Mouse (Mus musculus) urinary bladder, postnatal 4 days (tissue): ENCODE data around the gene Cplane1.
"Not testable (repeated sequence)": the region's sequence is repeated elsewhere in the genome, so short reads cannot be mapped to it uniquely, and the experiment has no call there.

Experiments used
- DNase-seq, 2 experiments: peaks; one replicate each; pipeline ENCODE4 v3.0.0; 2021 to 2022; ENCODE audit warnings: low spot score in 2 of 2

Cplane1 gene

DNA sequence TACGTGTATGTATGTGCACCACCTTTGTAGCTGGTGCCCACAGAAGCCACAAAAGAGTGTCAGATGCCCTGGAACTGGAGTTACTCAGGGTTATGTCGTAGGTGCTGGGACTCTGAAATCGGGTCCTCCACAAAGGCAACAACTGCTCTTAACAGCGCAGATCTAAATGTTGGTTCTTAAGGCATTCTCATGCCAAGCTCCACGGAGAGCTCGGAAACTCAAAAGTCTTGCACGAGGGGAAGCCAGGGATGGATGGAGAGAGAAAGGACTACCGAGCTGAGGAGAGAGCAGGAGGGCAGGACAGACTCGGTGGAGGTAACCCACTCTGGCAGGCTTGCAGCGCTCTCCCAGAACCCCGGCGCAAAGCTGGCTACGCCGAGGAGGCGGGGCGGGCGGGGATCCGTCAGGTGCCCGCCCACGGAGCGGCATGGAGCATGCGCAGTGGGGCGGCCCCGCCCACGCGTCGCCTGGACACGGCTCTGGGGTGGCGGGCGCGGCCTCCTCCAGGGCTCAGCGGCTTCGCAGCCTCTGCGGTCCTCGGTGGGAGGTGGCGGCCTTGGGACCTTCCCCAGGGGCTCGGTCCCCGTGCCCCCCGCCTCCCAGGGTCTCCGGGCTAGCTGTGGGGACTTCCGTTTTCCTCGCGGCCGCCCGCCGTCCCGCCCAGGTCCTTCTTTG lies at the start of gene Cplane1:
Gene Cplane1 (plus strand): TSS at position 516 of the 675 bp plus-strand sequence.
- DNase-seq, result peak; percentile 91

DNA sequence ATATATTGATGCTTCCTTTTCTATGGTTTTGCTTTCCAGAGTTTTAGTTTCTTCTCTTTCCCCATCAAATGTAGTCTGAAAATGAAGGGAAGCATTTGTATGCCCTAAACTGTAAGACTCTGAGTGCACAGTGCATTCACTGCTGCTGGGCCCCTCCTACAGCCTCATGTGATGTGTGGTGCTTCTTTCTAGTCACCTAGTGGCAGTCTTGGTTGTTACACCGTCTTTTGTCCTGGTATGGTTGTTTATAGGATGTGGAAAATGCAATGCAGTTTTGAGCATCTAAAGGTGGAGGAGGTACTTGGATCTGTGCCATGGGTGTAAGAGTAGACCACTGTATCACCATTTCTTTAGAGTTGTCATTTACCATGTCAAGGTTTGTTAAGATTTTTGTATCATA lies 39.6 kb upstream of the Cplane1 start:
- DNase-seq, result no peak

DNA sequence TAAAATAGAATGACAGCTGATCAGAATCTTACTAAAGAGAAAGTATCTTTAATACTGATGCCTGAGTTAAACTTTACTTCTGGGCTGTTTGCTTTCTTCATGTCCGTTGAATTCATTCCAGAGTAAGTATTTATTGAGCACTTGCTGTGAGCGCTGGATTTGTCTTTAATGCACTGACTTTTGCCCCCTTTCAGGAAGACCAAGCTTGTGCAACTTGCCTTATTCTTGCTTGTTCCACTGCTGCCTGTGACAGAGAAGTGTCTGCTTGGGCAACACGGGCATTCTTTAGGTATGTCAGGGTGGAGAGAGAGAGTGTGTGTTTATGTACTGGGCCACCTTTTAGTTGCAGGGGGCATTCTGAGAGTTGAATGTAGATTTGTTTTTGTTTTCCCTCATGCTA lies 37.6 kb upstream of the Cplane1 start:
- DNase-seq, result no peak

DNA sequence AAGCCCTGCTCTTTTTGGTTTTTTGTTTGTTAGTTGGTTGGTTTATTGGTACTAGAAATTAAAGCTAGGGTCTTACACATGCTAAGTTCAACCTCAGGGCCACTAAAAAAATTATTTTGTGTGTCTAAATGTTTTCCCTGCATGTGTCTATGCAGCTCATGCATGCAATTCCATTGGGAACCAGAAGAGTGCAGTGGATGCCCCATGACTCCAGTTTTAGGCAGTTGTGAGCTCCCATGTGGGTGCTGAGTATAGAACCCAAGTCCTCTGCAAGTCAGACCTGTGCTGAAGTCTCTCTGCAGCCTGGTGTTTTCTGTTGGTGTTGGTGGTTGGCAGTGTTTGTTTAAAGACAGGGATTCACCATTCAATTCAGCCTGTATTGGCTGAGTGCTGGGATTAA lies 37.1 kb upstream of the Cplane1 start:
- no peak for DNase-seq

DNA sequence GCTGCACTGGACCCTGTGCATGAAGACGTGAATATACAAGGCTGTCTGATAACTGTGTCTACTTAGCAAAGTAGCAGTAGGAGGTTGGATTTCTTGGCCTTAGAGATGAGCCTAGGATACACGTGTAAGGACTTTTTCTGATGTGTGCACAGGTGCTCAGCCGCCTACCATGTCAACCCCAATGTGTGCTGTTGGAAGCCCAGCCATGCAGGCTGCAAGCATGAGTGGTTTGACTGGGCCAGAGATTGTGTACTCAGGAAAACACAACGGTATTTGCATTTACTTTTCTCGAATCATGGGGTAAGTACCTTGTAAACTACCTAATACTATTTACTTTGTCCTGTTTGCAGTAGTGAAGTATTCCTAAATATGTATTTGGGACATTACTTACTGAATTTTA lies 33.3 kb upstream of the Cplane1 start:
- DNase-seq, result no peak

DNA sequence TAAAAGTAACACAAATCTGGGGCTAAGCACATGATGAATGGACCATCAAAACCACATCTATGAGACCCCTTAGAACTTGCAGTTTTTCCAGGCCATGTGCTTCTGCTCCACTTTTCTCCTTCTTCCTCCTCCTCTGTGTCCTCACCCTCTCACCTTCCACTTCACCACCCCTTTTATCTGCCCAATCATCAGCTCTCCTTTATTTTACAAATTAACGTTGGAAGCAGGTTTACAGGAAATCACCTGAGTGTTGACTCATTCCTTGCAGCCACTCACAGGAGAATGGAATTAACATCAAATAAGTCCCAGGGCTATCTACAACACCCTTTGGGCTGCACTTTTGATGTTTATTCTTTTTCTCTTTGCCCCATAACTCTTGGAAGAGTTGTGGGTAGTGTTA lies 7.1 kb upstream of the Cplane1 start:
- no peak for DNase-seq

DNA sequence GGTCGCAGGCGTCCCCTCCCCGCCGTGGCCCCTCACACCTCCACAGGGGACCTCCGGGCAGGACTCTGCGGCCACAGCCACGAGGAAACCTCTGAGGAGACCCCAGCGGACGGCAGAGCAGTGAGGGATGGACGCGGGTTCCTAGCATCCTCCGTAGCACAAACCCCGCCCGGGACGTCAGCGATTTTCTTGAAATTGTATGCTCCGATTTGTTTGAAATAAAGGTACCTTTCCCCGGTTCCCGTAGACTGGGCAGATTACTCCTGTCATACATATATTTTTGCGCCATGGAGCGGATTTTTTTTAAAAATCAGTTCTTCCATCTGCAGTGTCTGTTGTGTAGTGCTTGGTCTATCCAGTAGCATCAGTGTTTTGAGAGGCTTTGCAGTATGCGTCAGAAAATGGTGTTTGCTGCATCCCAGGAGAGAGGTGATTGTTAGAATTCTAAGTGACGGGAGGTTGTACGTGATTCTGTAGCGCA lies 400 bp downstream of the Cplane1 start:
- no peak for DNase-seq

DNA sequence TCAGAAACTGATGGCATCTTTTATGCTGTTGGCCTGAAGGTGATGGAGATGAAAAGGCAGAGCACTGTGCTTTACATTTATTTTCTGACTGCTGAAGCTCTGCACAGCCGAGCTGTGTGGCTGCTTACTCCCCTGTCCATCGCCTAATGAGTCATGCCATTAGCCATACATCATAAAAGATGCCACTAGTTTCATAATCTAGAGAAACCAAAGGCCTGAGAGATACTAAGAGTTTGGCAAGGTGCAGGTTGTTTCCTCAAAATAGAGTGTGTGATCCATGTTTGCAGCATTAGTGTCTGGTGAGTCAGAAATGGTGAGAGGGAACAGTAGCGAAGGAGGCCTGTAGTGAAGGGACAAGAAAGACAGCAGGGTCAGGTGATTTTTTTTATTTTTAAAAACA lies 20.7 kb downstream of the Cplane1 start:
- no peak for DNase-seq

DNA sequence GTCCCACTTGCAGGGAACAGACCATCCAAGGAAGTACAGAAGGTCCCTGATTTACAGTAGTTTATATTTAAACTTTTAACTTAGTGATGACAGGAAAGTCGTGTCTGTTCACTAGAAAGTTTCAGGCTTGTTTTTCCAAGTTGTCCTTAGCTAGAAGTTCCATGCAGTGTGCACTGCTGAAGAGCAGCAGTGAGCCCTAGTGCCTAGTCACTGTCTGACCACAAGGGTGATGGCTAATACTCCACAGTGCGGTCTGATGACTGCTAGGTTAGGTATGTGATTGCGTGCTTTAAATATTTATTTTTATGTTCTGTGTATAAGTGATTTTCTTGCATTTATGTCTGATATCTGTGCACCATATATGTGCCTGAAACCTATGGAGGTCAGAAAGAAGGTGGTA lies 21.5 kb downstream of the Cplane1 start:
- no peak for DNase-seq

DNA sequence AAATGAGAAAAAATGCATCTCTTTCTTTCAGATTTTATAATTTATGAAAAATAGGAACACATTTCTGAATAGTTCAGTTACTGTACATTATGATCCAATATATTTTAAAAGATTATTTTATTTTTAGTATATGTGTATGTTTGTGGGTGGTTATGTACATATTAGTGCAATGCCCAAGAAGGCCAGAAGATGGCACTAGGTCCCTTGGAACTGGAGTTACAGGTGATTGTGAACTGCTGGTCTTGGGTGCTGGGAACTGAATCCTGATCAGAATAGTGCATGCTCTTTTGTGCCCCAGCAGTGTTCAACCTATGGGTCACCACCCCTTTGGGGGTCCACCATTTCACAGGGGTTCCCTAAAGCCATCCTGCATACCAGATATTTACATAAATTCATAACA lies 31.4 kb downstream of the Cplane1 start:
- no peak for DNase-seq

DNA sequence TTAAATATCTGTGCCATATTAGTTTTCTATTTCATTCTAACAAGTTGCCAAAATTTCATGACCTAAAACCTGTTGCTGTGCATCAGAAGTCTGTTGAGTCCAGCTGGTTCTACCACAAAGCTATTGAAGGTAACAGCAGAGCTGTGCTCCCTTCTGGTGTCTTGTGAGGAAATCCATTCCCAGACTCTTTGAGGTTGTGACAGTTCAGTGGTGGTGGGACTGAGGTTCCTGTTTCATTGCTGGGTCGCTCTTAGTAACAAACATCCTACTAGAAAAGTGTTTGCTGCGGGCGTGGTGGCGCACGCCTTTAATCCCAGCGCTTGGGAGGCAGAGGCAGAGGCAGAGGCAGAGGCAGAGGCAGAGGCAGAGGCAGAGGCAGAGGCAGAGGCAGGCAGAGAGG lies 39.5 kb downstream of the Cplane1 start:
- DNase-seq, result no peak

DNA sequence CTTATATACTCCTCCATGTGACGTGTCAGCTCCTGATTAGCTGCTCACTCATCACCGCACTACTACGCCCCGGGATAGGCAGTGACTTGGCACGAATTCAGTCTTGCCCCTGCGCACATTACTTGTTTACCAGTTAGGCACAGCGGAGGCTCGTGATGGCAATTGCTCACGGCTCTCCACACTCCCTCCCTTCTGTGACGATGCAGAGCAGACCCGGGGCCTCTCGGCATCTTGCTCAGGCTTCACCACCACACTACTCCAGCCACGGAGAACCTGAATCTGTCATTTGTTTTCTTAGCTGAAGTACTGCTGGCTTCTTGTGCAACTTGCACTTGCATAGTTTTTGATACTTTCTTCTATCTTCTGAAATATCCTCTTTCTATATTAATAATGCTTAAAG lies 45.9 kb downstream of the Cplane1 start:
- no peak for DNase-seq

DNA sequence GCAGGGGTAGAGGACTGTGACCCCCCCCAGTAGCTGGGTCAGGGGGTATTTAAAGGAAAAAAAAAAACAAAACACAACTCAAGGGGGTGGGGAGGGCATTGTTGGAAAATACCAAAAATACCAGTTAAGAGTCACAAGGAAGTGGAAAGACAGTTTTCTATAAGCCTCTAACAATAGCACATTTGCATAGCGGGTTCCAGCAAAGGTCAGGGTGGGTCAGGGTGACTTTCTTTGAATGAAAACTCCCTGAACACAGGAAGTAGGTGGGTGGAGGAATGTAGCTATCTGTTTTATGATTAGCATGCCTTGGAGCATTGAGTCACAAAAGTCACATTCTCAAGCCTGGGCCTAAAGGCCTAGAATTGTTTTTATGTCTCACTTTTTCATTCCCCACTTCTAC lies 65.3 kb downstream of the Cplane1 start:
- not testable (repeated sequence) for DNase-seq

DNA sequence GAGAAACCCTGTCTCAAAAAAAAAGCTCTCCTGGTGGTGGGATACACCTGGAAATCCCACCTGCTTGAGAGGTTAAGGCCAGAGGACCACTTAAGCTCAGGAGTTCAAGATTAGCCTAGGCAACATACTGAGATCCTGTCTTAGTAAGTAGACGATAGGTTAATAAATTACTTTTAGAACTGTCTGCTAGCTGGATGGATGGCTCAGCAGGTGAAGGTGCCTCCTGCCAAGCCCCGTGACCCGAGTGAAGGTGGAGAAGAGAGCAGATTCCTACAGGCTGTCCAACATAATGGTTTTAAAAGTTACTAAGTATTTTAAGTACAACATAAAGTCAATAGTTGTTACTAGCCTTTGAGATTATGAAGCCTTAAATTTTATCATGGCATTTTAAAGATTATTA lies 97.0 kb downstream of the Cplane1 start:
- no peak for DNase-seq

DNA sequence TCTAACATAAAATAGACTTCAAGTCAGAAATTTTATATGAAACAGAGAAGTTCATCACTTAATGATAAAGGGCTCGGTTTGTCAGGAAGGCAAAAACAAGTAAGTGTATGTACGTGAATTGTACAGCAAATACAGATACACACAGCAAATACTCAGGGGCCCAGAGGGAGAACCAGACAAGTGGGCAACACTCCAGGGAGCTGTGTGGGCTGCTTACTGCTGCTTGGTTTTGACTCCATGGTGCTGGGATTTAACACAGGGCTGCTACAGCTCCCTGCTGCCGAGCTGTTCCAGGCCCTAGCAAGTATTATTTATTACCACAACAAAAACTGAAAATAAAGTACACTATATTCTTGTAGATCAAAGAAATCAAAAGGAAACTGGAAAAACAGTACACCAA lies 98.3 kb downstream of the Cplane1 start:
- no peak for DNase-seq

DNA sequence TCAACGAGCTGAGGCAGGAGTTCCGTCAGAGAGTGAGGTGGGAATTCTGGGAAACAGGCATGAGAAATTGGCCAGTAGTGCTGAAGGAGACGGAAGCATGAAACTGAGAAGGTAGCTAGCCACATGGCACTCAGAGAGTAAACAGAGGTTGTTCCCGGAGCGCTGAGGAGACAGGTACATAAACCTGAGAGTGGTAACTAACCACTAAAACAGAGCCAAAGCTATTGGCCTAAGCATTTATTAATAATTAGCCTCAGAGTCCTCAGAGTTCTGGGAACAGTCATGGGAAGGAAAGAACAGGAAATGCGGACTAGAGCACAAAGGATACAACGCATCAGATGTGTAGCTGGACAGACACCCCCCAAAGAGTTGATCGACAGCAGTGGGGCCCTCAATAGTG lies 99.3 kb downstream of the Cplane1 start:
- no peak for DNase-seq

DNA sequence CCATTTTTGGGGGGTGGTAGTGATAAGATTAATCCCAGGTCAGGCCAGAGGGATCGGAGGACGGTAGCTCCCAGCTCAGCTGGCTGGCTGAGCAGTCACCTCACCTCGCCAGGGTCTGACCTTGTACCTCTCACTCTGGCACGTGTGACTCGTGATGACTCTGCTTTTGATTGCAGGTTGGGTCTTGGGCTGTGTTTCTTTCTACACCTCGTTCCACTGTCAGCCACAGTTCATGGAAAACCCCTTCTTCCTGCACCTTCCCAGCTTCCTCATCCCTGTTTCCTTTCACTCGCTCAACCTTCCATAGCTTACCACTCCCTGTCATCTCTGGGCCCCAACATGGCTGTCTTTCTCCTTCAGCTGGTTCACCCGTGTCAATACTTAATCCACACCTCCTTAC lies 103.0 kb downstream of the Cplane1 start:
- DNase-seq, result no peak

DNA sequence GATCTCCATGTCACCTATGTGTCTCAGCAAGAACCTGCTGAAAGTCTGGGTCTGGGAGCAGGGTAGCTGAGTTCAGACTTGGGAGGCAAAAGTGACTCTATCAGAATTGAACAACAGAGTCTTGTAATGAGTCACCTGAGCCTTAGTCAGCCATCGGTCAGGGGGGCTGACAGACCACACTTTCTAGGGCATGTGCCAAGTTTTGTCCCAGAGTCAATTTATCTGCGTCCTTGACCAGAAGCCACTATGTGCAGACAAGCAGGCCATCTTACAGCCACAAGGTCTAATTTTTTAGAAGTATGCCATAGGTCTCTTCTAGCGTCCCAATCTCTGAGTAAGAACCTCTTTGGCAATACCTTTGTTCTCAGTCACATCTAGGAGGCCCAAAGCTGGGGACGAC lies 109.0 kb downstream of the Cplane1 start:
- not testable (repeated sequence) for DNase-seq

DNA sequence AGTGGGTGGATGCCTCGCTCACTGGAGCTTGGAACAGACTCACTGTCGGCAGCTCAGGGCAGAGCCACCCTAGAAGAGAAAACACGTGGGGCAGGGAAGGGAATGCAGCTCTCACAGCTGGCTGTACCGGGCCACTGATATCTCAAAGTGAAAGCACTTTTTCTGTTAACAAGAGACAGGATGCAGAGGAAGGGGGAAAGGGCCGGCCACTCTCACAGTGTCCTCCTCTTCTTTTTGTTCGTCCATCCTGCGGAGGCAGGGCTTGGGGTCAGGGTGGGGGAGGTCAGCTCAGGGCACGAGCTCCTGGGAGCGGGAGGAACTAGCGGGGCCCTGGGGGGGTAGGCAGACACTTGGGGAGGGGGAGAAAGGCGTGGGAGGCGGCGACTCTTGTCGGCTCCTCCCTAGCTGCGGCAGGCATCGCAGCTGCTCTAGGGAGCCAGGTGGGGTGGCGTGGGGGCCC lies 110.4 kb downstream of the Cplane1 start:
- peak in 1 of 2 experiments; percentile 25 for DNase-seq

DNA sequence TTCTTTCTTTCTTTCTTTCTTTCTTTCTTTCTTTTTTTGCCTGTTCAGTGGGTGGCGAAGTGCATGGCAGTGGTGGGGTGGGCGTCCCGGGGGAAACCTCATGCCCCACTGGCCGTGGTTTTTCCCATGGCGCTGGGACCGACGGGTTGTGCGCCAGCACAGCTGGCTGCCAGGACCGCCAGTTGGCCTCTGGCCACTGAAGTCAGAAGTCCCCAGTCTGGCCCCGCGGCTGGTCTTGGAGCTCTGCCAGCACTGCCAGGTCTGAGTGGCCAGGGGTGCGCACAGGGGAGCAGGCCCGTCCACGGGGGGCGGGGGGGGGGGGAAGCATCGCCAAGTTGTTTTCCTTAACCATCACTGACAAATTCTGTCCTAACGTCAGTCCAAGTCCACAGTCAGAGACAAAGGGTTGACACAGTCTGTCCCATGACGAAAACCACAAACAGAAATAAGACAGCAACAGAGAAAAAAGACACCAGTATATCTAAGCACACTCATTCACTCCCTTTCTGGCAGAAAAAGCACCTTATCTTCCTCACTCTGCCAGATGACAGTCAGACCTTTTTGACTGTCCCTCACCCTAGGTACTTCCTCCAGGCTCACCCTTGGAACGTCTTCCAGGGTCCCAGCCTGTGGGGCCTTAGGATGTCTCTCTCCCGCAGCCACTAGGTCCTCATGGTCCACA lies 111.2 kb downstream of the Cplane1 start:
- DNase-seq, result peak; percentile 55 to 75

DNA sequence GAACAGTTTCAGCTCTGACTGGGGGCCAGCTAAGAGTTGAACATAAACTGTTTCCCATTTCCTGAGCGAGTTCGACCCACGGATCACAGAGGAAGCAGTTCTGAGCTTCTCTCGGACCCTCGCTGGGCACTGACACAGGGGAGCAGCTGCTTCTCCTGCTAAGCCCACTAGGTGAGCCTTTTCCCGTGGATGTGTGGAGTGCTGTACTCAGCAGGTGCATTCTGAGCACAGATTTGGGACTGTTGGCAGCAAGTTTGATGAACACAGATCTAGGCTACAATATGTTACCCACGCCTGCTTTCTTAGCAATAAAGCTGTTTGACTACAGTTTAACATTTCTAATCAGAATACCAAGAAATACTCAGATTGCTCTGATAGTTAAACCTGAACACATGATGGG lies 112.8 kb downstream of the Cplane1 start:
- no peak for DNase-seq

DNA sequence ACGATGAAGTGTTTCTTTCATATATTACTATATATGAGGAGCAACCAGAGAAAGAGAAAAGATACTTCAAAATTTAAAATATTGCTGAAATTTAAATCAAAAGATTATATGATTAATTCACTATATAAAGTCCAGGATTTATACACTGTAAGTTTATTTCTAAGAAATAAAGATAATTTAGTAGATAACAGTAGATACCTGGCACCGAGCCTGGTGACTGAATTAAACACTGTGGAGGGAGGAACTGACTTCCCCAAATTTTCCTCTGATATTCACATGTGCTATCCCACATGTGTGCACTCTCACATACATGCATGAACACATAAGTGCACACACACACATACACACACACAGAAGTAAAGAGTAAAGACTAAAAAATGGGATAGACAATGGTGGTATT lies 113.2 kb downstream of the Cplane1 start:
- DNase-seq, result no peak

DNA sequence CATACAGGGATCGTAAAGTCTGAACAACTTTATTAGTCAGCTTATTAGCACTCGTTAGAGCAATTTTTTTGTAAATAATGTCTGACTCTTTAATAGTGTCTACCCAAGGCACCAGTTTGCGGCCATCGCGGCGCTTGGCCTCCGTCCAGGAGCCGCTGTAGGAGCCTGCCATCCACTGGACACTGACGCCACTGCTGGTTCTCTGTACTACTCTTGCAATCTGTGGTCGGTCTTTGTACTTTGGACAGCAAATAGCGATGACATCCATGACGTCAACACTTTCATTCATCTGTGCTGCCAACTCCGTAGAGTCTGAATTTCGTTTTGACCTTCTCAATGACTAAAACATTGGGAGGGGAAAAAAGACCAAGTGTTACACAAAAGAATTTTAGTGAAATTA lies 122.3 kb downstream of the Cplane1 start:
- no peak for DNase-seq

DNA sequence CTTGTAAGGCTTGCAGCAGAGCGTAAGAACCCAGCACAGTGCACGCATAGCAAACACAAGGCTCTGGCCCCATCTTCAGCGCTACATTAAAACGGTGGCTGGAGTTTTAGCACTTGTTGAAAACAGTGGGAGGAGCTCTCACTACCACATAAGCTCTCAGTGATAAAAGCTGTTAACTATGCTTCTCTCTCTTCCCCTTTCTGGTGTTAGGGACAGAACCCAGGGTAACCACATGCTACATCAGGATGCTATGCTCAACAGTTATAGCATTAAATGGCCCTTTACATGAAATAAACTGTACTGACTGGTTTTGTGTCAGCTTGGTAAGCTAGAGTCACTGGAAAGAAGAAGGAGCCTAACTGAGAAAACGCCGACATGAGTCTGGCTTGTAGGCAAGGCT lies 125.2 kb downstream of the Cplane1 start:
- no peak for DNase-seq
